Mouse (Mus musculus) liver, embryonic 11.5 days (tissue): Measurements from ENCODE around the gene Gm13279. TPM values are rescaled to one million over a fixed set of nuclear protein-coding genes. Genes with fewer than 3 reads are reported as not detected.
"Not testable (repeated sequence)": the region's sequence is repeated elsewhere in the genome, so short reads cannot be mapped to it uniquely, and the experiment has no call there.

Experiments
- ATAC-seq: fragments of 200-750 bp; cut with Nextera tagmentation; replicated peaks from 2 replicates; pipeline ENCODE4 v1.8.0; 2017; ENCODE audit warnings: moderate number of reproducible peaks, mild to moderate bottlenecking, moderate TSS enrichment, moderate library complexity; ENCODE audit not compliant: low FRiP score
- DNase-seq: peaks from one replicate; pipeline ENCODE4 v3.0.0-alpha.2; 2017; ENCODE audit warnings: low spot score
- H3K27ac ChIP-seq: fragments of 300-500 bp; sonication (generic); 2 replicates; pipeline ENCODE4 v1.5.1; 2014; ENCODE audit warnings: mild to moderate bottlenecking, low read depth, low read length, control low read depth
- H3K27me3 ChIP-seq: fragments of 300-500 bp; sonication (generic); replicated peaks from 2 replicates; pipeline ENCODE4 v1.6.1; 2014; ENCODE audit warnings: low read length, mixed read lengths; ENCODE audit not compliant: control insufficient read depth, insufficient read depth
- H3K36me3 ChIP-seq: fragments of 300-500 bp; sonication (generic); 2 replicates; pipeline ENCODE4 v1.6.1; 2014; ENCODE audit warnings: mild to moderate bottlenecking, low read length, moderate library complexity, mixed read lengths; ENCODE audit not compliant: control insufficient read depth, insufficient read depth
- H3K4me1 ChIP-seq: fragments of 300-500 bp; sonication (generic); replicated peaks from 2 replicates; pipeline ENCODE4 v1.6.1; 2014; ENCODE audit warnings: low read length, mixed read lengths; ENCODE audit not compliant: control insufficient read depth, insufficient read depth
- H3K4me2 ChIP-seq: fragments of 300-500 bp; sonication (generic); 2 replicates; pipeline ENCODE4 v1.6.1; 2014; ENCODE audit warnings: mild to moderate bottlenecking, control low read depth, moderate library complexity
- H3K4me3 ChIP-seq: fragments of 300-500 bp; sonication (generic); 2 replicates; pipeline ENCODE4 v1.5.1; 2014; ENCODE audit warnings: low read depth, low read length, control low read depth
- H3K9ac ChIP-seq: fragments of 300-500 bp; sonication (generic); 2 replicates; pipeline ENCODE4 v1.6.1; 2014; ENCODE audit warnings: low read depth, low read length, control low read depth
- H3K9me3 ChIP-seq: fragments of 300-500 bp; sonication (generic); 2 replicates; pipeline ENCODE4 v1.6.1; 2016; ENCODE audit warnings: low read length, inconsistent platforms, mixed read lengths; ENCODE audit not compliant: control insufficient read depth
- WGBS: fragments of 180-500 bp; shearing (Covaris S2); extraction: QIAGEN DNeasy Blood & Tissue Kit; methylation state at CpG from one replicate; pipeline ENCODE4 v1.1.7; 2014; 5-methylcytosine and 5-hydroxymethylcytosine counted together
- polyA plus RNA-seq: library from polyadenylated mRNA; unstranded; fragments of >200 nt; fragmentation: Nextera tagmentation; extraction: Ambion mirVana; gene quantifications from 2 replicates; pipeline ENCODE4 v1.2.1, GENCODE M21; 2014

Gm13279 gene
- polyA plus RNA-seq, 1 experiment from 2014 or later, result not detected

GRCm38 (mm10) chr4:88819659-88820058, 22.5 kb downstream of the Gm13279 start, which contains the start of gene Ifna11:
Gene Ifna11 (plus strand): TSS chr4:88819959.
- no peaks in the 10 kb centered on the region for H3K36me3 ChIP-seq
- H3K4me2 ChIP-seq, result no peak within 1 kb of the TSS
- H3K9ac ChIP-seq, result no peak within 1 kb of the TSS
- H3K4me3 ChIP-seq, result no peak within 1 kb of the TSS
- no peaks in the 10 kb centered on the region for H3K4me1 ChIP-seq
- no peaks in the 10 kb centered on the region for H3K27me3 ChIP-seq
- ATAC-seq, result no peak
- no peak for DNase-seq
- 69% methylated on average over 1 of the region's 1 CpGs for WGBS
- H3K27ac ChIP-seq, result no peak within 1 kb of the TSS
- no peaks in the 10 kb centered on the region for H3K9me3 ChIP-seq

- no peaks in the 10 kb centered on the region for H3K36me3 ChIP-seq
- no peak overlapping the region for H3K9ac ChIP-seq
- no peak for DNase-seq
- H3K4me1 ChIP-seq, result no peaks in the 10 kb centered on the region
- H3K4me2 ChIP-seq, result no peak overlapping the region
- no peaks in the 10 kb centered on the region for H3K27me3 ChIP-seq
- no peak overlapping the region for H3K27ac ChIP-seq
- 24% methylated on average over 4 of the region's 4 CpGs for WGBS
- no peaks in the 10 kb centered on the region for H3K9me3 ChIP-seq
- H3K4me3 ChIP-seq, result no peak overlapping the region
- ATAC-seq, result no peak
Observed at GRCm38 (mm10) chr4:88822995-88823394, 25.8 kb downstream of the Gm13279 start.

- not testable (repeated sequence) for H3K27me3 ChIP-seq, H3K9me3 ChIP-seq, H3K4me2 ChIP-seq, DNase-seq, H3K27ac ChIP-seq, ATAC-seq, H3K9ac ChIP-seq, H3K36me3 ChIP-seq, H3K4me1 ChIP-seq, H3K4me3 ChIP-seq
Observed at GRCm38 (mm10) chr4:88827116-88827515, 29.9 kb downstream of the Gm13279 start, which contains the start of gene Ifna6. Gene Ifna6 (plus strand): TSS chr4:88827416.

GRCm38 (mm10) chr4:88830523-88830922, 33.3 kb downstream of the Gm13279 start:
- no peak overlapping the region for H3K27ac ChIP-seq
- ATAC-seq (no peak), DNase-seq (no peak)
- no peak overlapping the region for H3K9ac ChIP-seq
- no peak overlapping the region for H3K4me2 ChIP-seq
- no peaks in the 10 kb centered on the region for H3K27me3 ChIP-seq
- WGBS, result 21% methylated on average over 4 of the region's 4 CpGs
- no peaks in the 10 kb centered on the region for H3K9me3 ChIP-seq
- H3K4me3 ChIP-seq, result no peak overlapping the region
- no peaks in the 10 kb centered on the region for H3K36me3 ChIP-seq
- H3K4me1 ChIP-seq, result no peaks in the 10 kb centered on the region

DNA sequence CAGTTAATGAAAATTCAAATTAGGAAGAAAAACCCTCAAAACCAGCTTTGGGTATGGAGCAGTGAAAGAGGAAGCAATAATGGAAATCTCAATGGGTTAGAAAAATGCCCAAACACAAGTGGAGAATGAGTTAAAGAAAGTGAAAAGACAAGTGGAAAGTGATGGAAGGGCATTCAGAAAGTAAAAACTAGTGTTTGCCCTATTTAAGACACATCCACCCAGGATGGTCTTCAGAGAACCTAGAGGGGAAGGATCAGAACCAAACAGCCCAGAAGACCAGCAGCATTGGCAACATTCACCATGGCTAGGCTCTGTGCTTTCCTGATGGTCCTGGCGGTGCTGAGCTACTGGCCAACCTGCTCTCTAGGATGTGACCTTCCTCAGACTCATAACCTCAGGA, 38.0 kb downstream of the Gm13279 start, which contains the start of gene Ifna5:
TSS of gene Ifna5 (plus strand) at position 301 of the 400 bp plus-strand sequence.
- H3K27ac ChIP-seq, ATAC-seq, H3K36me3 ChIP-seq, H3K4me1 ChIP-seq, H3K9me3 ChIP-seq, H3K9ac ChIP-seq, DNase-seq, H3K4me2 ChIP-seq, H3K27me3 ChIP-seq, H3K4me3 ChIP-seq: not testable (repeated sequence)
- WGBS, result 61% methylated on average over 1 of the region's 1 CpGs

GRCm38 (mm10) chr4:88838828-88839227, 41.6 kb downstream of the Gm13279 start:
- Histone ChIP-seq H3K9me3 (no peaks in the 10 kb centered on the region), H3K4me1 (no peaks in the 10 kb centered on the region), H3K9ac (no peak overlapping the region), H3K27ac (no peak overlapping the region), H3K4me3 (no peak overlapping the region), H3K4me2 (no peak overlapping the region), H3K27me3 (no peaks in the 10 kb centered on the region), H3K36me3 (no peaks in the 10 kb centered on the region)
- no peak for DNase-seq
- no peak for ATAC-seq
- 42% methylated on average over 3 of the region's 3 CpGs for WGBS

DNA sequence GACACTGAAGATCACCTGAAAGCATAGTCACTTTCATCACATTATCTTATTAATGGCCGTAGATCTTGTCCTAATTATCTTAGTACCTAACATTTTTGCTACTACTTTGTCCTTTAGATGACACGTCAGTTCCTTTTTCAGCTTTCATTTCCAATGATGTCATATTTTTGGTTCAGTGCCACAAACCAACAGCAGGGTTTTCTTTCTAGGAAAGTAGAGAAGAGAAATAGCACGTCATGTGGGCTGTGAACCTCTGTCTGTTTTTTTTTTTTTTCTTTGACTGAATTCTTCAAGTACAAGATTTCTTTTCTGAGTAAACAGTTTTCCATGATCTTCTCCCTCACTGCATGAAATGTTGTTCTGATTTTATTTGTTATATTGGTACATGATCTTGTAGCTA, 42.9 kb downstream of the Gm13279 start:
- ATAC-seq (no peak), DNase-seq (no peak)
- Histone ChIP-seq H3K27ac (no peak overlapping the region), H3K4me3 (no peak overlapping the region), H3K36me3 (no peaks in the 10 kb centered on the region), H3K9ac (no peak overlapping the region), H3K27me3 (no peaks in the 10 kb centered on the region), H3K4me1 (no peaks in the 10 kb centered on the region), H3K9me3 (no peaks in the 10 kb centered on the region), H3K4me2 (no peak overlapping the region)
- WGBS, result 66% methylated on average over 3 of the region's 3 CpGs

DNA sequence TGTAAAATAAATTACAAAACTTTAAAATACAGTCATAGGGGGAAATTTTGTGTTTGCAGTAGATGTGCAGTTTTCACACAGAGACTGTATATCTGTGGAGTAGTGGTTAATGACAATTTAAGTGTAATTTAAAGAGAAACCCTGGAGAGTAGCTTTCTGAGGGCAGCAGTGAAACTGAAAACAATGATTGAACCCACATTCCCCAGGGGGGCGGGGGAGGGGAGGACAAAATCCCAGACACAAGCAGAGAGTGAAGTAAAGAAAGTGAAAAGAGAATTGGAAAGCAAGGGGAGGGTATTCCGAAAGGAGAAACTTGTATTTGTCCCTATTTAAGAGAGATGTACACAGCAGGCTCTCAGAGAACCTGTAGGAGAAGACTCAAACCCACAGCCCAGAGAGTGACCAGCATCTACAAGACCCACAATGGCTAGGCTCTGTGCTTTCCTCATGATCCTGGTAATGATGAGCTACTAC, 44.3 kb downstream of the Gm13279 start, which contains the start of gene Ifna4:
TSS of gene Ifna4 (plus strand) at position 424 of the 474 bp plus-strand sequence.
- no peak for ATAC-seq
- Histone ChIP-seq H3K4me3 (no peak within 1 kb of the TSS), H3K9ac (no peak within 1 kb of the TSS), H3K27me3 (no peaks in the 10 kb centered on the region), H3K9me3 (no peaks in the 10 kb centered on the region), H3K27ac (no peak within 1 kb of the TSS), H3K4me2 (no peak within 1 kb of the TSS), H3K36me3 (no peaks in the 10 kb centered on the region), H3K4me1 (no peaks in the 10 kb centered on the region)
- 53% methylated on average over 2 of the region's 2 CpGs for WGBS
- DNase-seq, result no peak

- ATAC-seq, result no peak
- Histone ChIP-seq H3K4me1 (no peaks in the 10 kb centered on the region), H3K4me3 (no peak overlapping the region), H3K27ac (no peak overlapping the region), H3K36me3 (no peaks in the 10 kb centered on the region), H3K9me3 (no peaks in the 10 kb centered on the region), H3K4me2 (no peak overlapping the region), H3K9ac (no peak overlapping the region), H3K27me3 (no peaks in the 10 kb centered on the region)
- 29% methylated on average over 2 of the region's 2 CpGs for WGBS
- DNase-seq, result no peak
Observed at GRCm38 (mm10) chr4:88845334-88845733, 48.1 kb downstream of the Gm13279 start.
